Mouse (Mus musculus): ENCODE data around the gene Pnp. TPM values are rescaled to one million over a fixed set of nuclear protein-coding genes. Genes with fewer than 3 reads are reported as not detected.
"Not testable (repeated sequence)": the region's sequence is repeated elsewhere in the genome, so short reads cannot be mapped to it uniquely, and the experiment has no call there.

The Pnp gene
- polyA plus RNA-seq, 1 experiment from 2014 or later: 50.1 TPM

GRCm38 (mm10) chr14:50904828-50905129, 26.1 kb upstream of the Pnp start:
- Histone ChIP-seq H3K27ac (replicated peaks) (no peak overlapping the region), H3K4me1 (peaks cover 3% of the 10 kb centered on the region; the same call in 1 of the 2 replicates), H3K4me3 (no peak overlapping the region), H3K36me3 (no peaks in the 10 kb centered on the region), H3K9ac (replicated peaks) (no peak overlapping the region), H3K4me2 (replicated peaks) (no peak overlapping the region), H3K27me3 (no peaks in the 10 kb centered on the region), H3K9me3 (no peaks in the 10 kb centered on the region)
- ATAC-seq (ENCODE audit: low FRiP score, low read depth): no peak
- WGBS: 81% methylated on average over 4 of the region's 4 CpGs

GRCm38 (mm10) chr14:50905327-50905726, 25.6 kb upstream of the Pnp start:
- not testable (repeated sequence) for H3K27ac ChIP-seq (replicated peaks); H3K9ac ChIP-seq (replicated peaks); H3K4me1 ChIP-seq; H3K4me3 ChIP-seq; H3K4me2 ChIP-seq (replicated peaks); H3K9me3 ChIP-seq; H3K36me3 ChIP-seq; ATAC-seq (ENCODE audit: low FRiP score, low read depth); H3K27me3 ChIP-seq

- no peak overlapping the region for H3K4me2 ChIP-seq (replicated peaks)
- H3K36me3 ChIP-seq: peaks cover 29% of the 10 kb centered on the region
- WGBS: 87% methylated on average over 4 of the region's 4 CpGs
- H3K27me3 ChIP-seq: no peaks in the 10 kb centered on the region
- no peak for ATAC-seq (ENCODE audit: low FRiP score, low read depth)
- H3K4me1 ChIP-seq: peaks cover 3% of the 10 kb centered on the region; the same call in 1 of the 2 replicates
- no peak overlapping the region for H3K4me3 ChIP-seq
- no peaks in the 10 kb centered on the region for H3K9me3 ChIP-seq
- H3K27ac ChIP-seq (replicated peaks): no peak overlapping the region
- H3K9ac ChIP-seq (replicated peaks): no peak overlapping the region
Observed at GRCm38 (mm10) chr14:50908126-50908525, 22.8 kb upstream of the Pnp start.

- no peak overlapping the region for H3K4me3 ChIP-seq
- H3K27me3 ChIP-seq: no peaks in the 10 kb centered on the region
- ATAC-seq (ENCODE audit: low FRiP score, low read depth): no peak
- 46% methylated on average over 3 of the region's 3 CpGs for WGBS
- H3K4me1 ChIP-seq: no peaks in the 10 kb centered on the region
- no peaks in the 10 kb centered on the region for H3K9me3 ChIP-seq
- no peak overlapping the region for H3K27ac ChIP-seq (replicated peaks)
- H3K36me3 ChIP-seq: peaks cover 59% of the 10 kb centered on the region
- H3K9ac ChIP-seq (replicated peaks): no peak overlapping the region
- no peak overlapping the region for H3K4me2 ChIP-seq (replicated peaks)
Observed at GRCm38 (mm10) chr14:50911356-50911755, 19.5 kb upstream of the Pnp start.

- WGBS: 76% methylated on average over 1 of the region's 1 CpGs
- Histone ChIP-seq H3K4me3 (peak overlapping the region; percentile 87), H3K9ac (replicated peaks) (peak overlapping the region; percentile 91; the same call in 1 of the 2 replicates), H3K4me2 (replicated peaks) (peak overlapping the region; percentile 62), H3K36me3 (peaks cover 36% of the 10 kb centered on the region), H3K4me1 (peaks cover 18% of the 10 kb centered on the region)
- not testable (repeated sequence) for H3K27me3 ChIP-seq; ATAC-seq (ENCODE audit: low FRiP score, low read depth); H3K27ac ChIP-seq (replicated peaks); H3K9me3 ChIP-seq
Observed at GRCm38 (mm10) chr14:50923437-50923836, 7.4 kb upstream of the Pnp start.

- WGBS: under 1% methylated on average over 56 of the region's 57 CpGs
- H3K36me3 ChIP-seq: peaks cover 39% of the 10 kb centered on the region
- peak within 1 kb of the TSS; percentile 62 for H3K4me2 ChIP-seq (replicated peaks)
- peak within 1 kb of the TSS; percentile 91 for H3K27ac ChIP-seq (replicated peaks)
- no peaks in the 10 kb centered on the region for H3K27me3 ChIP-seq
- peaks cover 24% of the 10 kb centered on the region for H3K4me1 ChIP-seq
- peak within 1 kb of the TSS; percentile 91 for H3K9ac ChIP-seq (replicated peaks)
- peak; percentile 96 for ATAC-seq (ENCODE audit: low FRiP score, low read depth)
- H3K4me3 ChIP-seq: peak within 1 kb of the TSS; percentile 87
- H3K9me3 ChIP-seq: no peaks in the 10 kb centered on the region
Observed at GRCm38 (mm10) chr14:50924281-50925064, 6.4 kb upstream of the Pnp start, which contains the start of the genes Osgep and Apex1. Osgep (minus strand) TSS chr14:50924893. Apex1 (plus strand) TSS chr14:50924968.

GRCm38 (mm10) chr14:50925111-50925920, 5.6 kb upstream of the Pnp start:
- Histone ChIP-seq H3K36me3 (peaks cover 36% of the 10 kb centered on the region), H3K27ac (replicated peaks) (peak overlapping the region; percentile 91), H3K4me3 (peak overlapping the region; percentile 87), H3K4me2 (replicated peaks) (peak overlapping the region; percentile 62), H3K4me1 (peaks cover 31% of the 10 kb centered on the region), H3K9ac (replicated peaks) (peak overlapping the region; percentile 91), H3K9me3 (no peaks in the 10 kb centered on the region), H3K27me3 (no peaks in the 10 kb centered on the region)
- WGBS: 2% methylated on average over 38 of the region's 38 CpGs
- ATAC-seq (ENCODE audit: low FRiP score, low read depth): peak; percentile 2; the same call in 1 of the 2 replicates

GRCm38 (mm10) chr14:50927366-50927765, 3.5 kb upstream of the Pnp start:
- H3K4me2 ChIP-seq (replicated peaks): no peak overlapping the region
- WGBS: 83% methylated on average over 3 of the region's 3 CpGs
- no peak for ATAC-seq (ENCODE audit: low FRiP score, low read depth)
- H3K36me3 ChIP-seq: peaks cover 36% of the 10 kb centered on the region
- no peak overlapping the region for H3K9ac ChIP-seq (replicated peaks)
- H3K4me3 ChIP-seq: no peak overlapping the region
- H3K27ac ChIP-seq (replicated peaks): no peak overlapping the region
- peaks cover 38% of the 10 kb centered on the region for H3K4me1 ChIP-seq
- H3K27me3 ChIP-seq: no peaks in the 10 kb centered on the region
- no peaks in the 10 kb centered on the region for H3K9me3 ChIP-seq

GRCm38 (mm10) chr14:50929951-50930350, 931 bp upstream of the Pnp start:
- WGBS: 20% methylated on average over 10 of the region's 10 CpGs
- Histone ChIP-seq H3K4me2 (replicated peaks) (peak overlapping the region; percentile 75), H3K27ac (replicated peaks) (peak overlapping the region; percentile 84), H3K9ac (replicated peaks) (peak overlapping the region; percentile 96), H3K4me1 (peaks cover 32% of the 10 kb centered on the region), H3K9me3 (no peaks in the 10 kb centered on the region), H3K4me3 (peak overlapping the region; percentile 96), H3K27me3 (no peaks in the 10 kb centered on the region), H3K36me3 (peaks cover 36% of the 10 kb centered on the region)
- no peak for ATAC-seq (ENCODE audit: low FRiP score, low read depth)

GRCm38 (mm10) chr14:50930377-50930753, 517 bp upstream of the Pnp start:
- Histone ChIP-seq H3K36me3 (peaks cover 36% of the 10 kb centered on the region), H3K4me3 (peak overlapping the region; percentile 96), H3K27ac (replicated peaks) (peak overlapping the region; percentile 84), H3K9me3 (no peaks in the 10 kb centered on the region), H3K4me2 (replicated peaks) (peak overlapping the region; percentile 75), H3K9ac (replicated peaks) (peak overlapping the region; percentile 96), H3K27me3 (no peaks in the 10 kb centered on the region), H3K4me1 (peaks cover 32% of the 10 kb centered on the region)
- peak; percentile 46 for ATAC-seq (ENCODE audit: low FRiP score, low read depth)
- under 1% methylated on average over 38 of the region's 38 CpGs for WGBS

- peak overlapping the region; percentile 70 for H3K4me2 ChIP-seq (replicated peaks)
- WGBS: 12% methylated on average over 12 of the region's 12 CpGs
- no peak; the same call in 1 of the 2 replicates for ATAC-seq (ENCODE audit: low FRiP score, low read depth)
- H3K9me3 ChIP-seq: no peaks in the 10 kb centered on the region
- H3K9ac ChIP-seq (replicated peaks): peak overlapping the region; percentile 53
- no peaks in the 10 kb centered on the region for H3K27me3 ChIP-seq
- H3K27ac ChIP-seq (replicated peaks): peak overlapping the region; percentile 91
- H3K4me3 ChIP-seq: peak overlapping the region; percentile 96
- peaks cover 30% of the 10 kb centered on the region for H3K36me3 ChIP-seq
- H3K4me1 ChIP-seq: peaks cover 23% of the 10 kb centered on the region
Observed at GRCm38 (mm10) chr14:50931493-50932020, 675 bp downstream of the Pnp start.

- Histone ChIP-seq H3K9me3 (no peaks in the 10 kb centered on the region), H3K4me1 (peaks cover 1% of the 10 kb centered on the region), H3K27ac (replicated peaks) (no peak overlapping the region), H3K4me3 (no peak overlapping the region), H3K4me2 (replicated peaks) (no peak overlapping the region), H3K36me3 (no peaks in the 10 kb centered on the region), H3K9ac (replicated peaks) (no peak overlapping the region), H3K27me3 (no peaks in the 10 kb centered on the region)
- 56% methylated on average over 1 of the region's 1 CpGs for WGBS
- ATAC-seq (ENCODE audit: low FRiP score, low read depth): no peak
Observed at GRCm38 (mm10) chr14:50936649-50937048, 5.8 kb downstream of the Pnp start.

Measured in midbrain, embryonic 12.5 days (tissue).